Mouse (Mus musculus): ENCODE data around the gene Pisd.
"Not testable (repeated sequence)": the region's sequence is repeated elsewhere in the genome, so short reads cannot be mapped to it uniquely, and the experiment has no call there.

- not testable (repeated sequence) for TF ChIP-seq CTCF (IDR thresholded peaks at IDR 0.05; ENCODE audit: control insufficient read depth, insufficient read depth, low read length); POLR2A (IDR thresholded peaks at IDR 0.05; ENCODE audit: borderline replicate concordance, control insufficient read depth, low read depth, low read length)
Observed at GRCm38 (mm10) chr5:32733892-32734291, 51.6 kb downstream of the Pisd start.
